Mouse (Mus musculus) forebrain, embryonic 15.5 days (tissue): ENCODE results near the gene Npas3. TPM values are rescaled to one million over a fixed set of nuclear protein-coding genes. Genes with fewer than 3 reads are reported as not detected.
A peak's percentile ranks its signal among the peaks of the same experiment; 100 is the strongest.
"Not testable (repeated sequence)": the region's sequence is repeated elsewhere in the genome, so short reads cannot be mapped to it uniquely, and the experiment has no call there.

ENCODE experiments used
- ATAC-seq: fragments of 200-750 bp; cut with Nextera tagmentation; replicated peaks from 2 replicates; pipeline ENCODE4 v1.8.0; 2017; ENCODE audit warnings: mild to moderate bottlenecking, moderate TSS enrichment, moderate library complexity
- H3K27ac ChIP-seq: fragments of 300-500 bp; sonication (generic); replicated peaks from 2 replicates; pipeline ENCODE4 v1.5.1; 2015; ENCODE audit warnings: mild to moderate bottlenecking, inconsistent platforms
- H3K27me3 ChIP-seq: fragments of 300-500 bp; sonication (generic); 2 replicates; pipeline ENCODE4 v1.6.1; 2015; ENCODE audit warnings: inconsistent platforms
- H3K36me3 ChIP-seq: fragments of 300-500 bp; sonication (generic); 2 replicates; pipeline ENCODE4 v1.6.1; 2015; ENCODE audit warnings: mild to moderate bottlenecking, inconsistent platforms
- H3K4me1 ChIP-seq: fragments of 300-500 bp; sonication (generic); 2 replicates; pipeline ENCODE4 v1.6.1; 2015; ENCODE audit warnings: inconsistent platforms
- H3K4me2 ChIP-seq: fragments of 300-500 bp; sonication (generic); replicated peaks from 2 replicates; pipeline ENCODE4 v1.6.1; 2015; ENCODE audit warnings: mild to moderate bottlenecking, inconsistent platforms
- H3K4me3 ChIP-seq: fragments of 300-500 bp; sonication (generic); 2 replicates; pipeline ENCODE4 v1.5.1; 2015; ENCODE audit warnings: mild to moderate bottlenecking, inconsistent platforms
- H3K9ac ChIP-seq: fragments of 300-500 bp; sonication (generic); replicated peaks from 2 replicates; pipeline ENCODE4 v1.6.1; 2015; ENCODE audit warnings: mild to moderate bottlenecking, inconsistent platforms
- H3K9me3 ChIP-seq: fragments of 300-500 bp; sonication (generic); 2 replicates; pipeline ENCODE4 v1.6.1; 2016; ENCODE audit warnings: inconsistent platforms
- WGBS: fragments of 180-500 bp; shearing (Covaris S2); methylation state at CpG from one replicate; pipeline ENCODE4 v1.1.7; 2015; ENCODE audit warnings: mixed read lengths; 5-methylcytosine and 5-hydroxymethylcytosine counted together
- polyA plus RNA-seq: library from polyadenylated mRNA; unstranded; fragments of >200 nt; fragmentation: Nextera tagmentation; extraction: Ambion mirVana; gene quantifications from 2 replicates; pipeline ENCODE4 v1.2.1, GENCODE M21; 2015

Gene Npas3
- polyA plus RNA-seq, 1 experiment from 2014 or later: 18.3 TPM

DNA sequence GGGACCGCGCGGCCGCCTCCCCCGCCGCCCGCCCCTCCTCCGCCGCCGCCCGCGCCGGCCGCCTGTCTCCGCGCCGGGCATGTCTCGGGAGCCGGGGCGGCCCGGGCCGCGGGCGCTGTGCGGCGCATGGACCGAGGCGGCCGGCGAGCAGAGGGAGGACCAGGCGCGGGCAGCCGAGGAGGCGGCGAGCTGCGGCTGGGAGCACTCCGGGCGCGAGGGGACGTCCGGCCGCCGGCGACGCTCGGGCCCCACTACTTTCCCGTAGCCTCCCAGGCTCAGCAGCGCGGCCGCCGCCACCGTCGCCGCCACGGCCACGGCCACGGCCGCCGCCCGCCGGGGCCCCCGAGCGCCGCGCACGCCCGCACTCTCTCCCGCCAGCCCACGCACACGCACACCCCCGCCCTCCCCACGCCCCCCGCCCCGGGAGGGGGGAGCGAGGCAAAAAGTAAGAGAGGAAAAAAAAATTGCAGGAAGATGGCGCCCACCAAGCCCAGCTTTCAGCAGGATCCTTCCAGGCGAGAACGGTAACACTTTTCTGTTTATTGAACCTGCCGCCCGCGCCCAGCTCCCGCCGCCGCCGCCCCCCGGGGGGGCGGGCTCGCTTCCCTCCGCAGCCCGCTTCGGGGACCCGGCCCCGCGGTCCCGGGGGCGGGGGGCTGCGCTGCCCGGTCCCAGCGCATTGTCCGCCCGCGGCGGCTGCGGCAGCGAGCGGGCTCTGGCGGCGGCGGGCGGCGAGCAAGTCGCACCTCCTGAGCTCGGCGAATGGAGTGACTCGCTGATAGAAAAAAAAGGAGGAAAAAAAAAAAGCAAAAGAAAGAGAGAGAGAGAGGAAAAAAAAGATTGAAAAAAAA, 4.3 kb downstream of the Npas3 start:
- H3K9me3 ChIP-seq: no peaks in the 10 kb centered on the region
- peak overlapping the region; percentile 64 for H3K4me2 ChIP-seq
- under 1% methylated on average over 80 of the region's 115 CpGs for WGBS
- ATAC-seq: peak; percentile 33
- H3K27me3 ChIP-seq: peaks cover 6% of the 10 kb centered on the region; the same call in 1 of the 2 replicates
- H3K9ac ChIP-seq: peak overlapping the region; percentile 95
- no peaks in the 10 kb centered on the region for H3K36me3 ChIP-seq
- peak overlapping the region; percentile 96 for H3K27ac ChIP-seq
- peak overlapping the region; percentile 88 for H3K4me3 ChIP-seq
- H3K4me1 ChIP-seq: peaks cover 37% of the 10 kb centered on the region

DNA sequence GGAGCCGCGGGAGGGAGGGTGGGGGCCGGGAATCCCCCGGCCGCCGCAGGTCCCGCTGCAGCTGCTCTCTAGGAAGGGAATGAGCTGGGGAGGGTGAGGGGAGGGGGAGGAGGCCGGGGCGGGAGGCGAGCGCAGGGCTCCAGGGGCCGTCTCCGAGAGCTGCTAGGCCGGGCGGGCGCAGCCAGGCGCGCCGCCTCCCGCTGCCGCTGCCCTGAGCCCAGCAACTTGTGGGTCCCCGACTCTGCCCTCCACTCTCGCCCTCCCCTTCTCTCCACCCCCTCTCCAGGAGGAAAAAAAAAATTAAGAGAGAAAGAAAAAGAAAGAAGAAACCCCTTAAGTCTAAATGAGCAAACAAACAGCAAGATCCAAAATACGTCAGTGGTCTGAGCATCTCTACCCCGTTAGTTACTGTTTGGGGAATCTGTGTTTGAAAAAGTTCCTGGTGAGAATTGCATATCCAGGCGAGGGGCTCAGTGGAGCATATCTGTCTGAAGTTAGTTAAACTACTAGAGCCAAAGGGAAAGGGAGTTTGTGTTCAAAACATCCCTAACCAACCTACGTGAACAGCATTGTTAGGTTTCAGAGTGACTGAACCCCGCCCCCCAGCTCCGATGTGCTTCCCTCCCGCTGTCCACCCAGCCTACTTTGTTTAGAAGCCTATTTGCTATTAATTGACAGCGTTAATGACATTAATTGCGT, 5.1 kb downstream of the Npas3 start:
- Histone ChIP-seq H3K27me3 (peaks cover 6% of the 10 kb centered on the region; the same call in 1 of the 2 replicates), H3K36me3 (no peaks in the 10 kb centered on the region), H3K4me1 (peaks cover 36% of the 10 kb centered on the region), H3K27ac (peak overlapping the region; percentile 96), H3K4me3 (peak overlapping the region; percentile 88), H3K4me2 (peak overlapping the region; percentile 64), H3K9me3 (no peaks in the 10 kb centered on the region), H3K9ac (peak overlapping the region; percentile 95)
- peak; percentile 54 for ATAC-seq
- under 1% methylated on average over 28 of the region's 32 CpGs for WGBS

DNA sequence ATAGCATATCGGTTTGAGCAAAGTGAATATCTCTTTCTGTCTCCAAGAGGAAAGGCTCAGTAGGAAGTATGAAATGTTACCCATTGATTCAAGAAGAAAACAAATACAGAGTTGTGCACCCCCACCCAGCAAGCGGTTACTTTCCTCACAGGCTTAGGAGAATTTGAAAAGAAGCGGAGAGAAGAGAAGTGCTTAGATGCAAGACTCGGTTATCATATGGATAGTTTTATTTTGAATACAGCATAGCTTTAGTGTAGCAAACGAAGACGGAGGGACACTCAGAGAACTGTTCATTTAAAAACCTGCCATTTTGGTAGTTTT, 5.6 kb downstream of the Npas3 start:
- no peak for ATAC-seq
- Histone ChIP-seq H3K4me2 (peak overlapping the region; percentile 64), H3K4me3 (peak overlapping the region; percentile 88), H3K27ac (peak overlapping the region; percentile 96), H3K9ac (peak overlapping the region; percentile 95), H3K4me1 (peaks cover 31% of the 10 kb centered on the region), H3K9me3 (no peaks in the 10 kb centered on the region), H3K36me3 (no peaks in the 10 kb centered on the region), H3K27me3 (peaks cover 6% of the 10 kb centered on the region; the same call in 1 of the 2 replicates)
- WGBS: 2% methylated on average over 6 of the region's 6 CpGs

DNA sequence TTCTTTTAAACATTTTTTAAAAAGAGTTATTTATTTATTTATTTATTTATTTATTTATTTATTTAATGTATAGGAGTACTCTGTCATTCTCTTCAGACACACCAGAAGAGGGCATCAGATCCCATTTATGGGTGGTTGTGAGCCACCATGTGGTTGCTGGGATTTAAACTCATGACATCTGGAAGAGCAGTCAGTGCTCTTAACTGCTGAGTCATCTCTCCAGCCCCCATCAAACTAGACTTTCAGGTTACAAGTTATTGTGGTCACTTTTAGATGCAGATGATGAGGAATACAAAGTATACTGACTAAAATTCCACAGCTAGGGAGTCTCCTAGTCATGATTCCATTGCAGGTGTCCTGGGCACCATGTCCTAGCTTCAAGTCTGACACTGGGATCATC, 26.0 kb downstream of the Npas3 start:
- not testable (repeated sequence) for H3K4me3 ChIP-seq, ATAC-seq, H3K4me2 ChIP-seq, H3K9me3 ChIP-seq, H3K36me3 ChIP-seq, H3K9ac ChIP-seq, H3K27me3 ChIP-seq, H3K27ac ChIP-seq, H3K4me1 ChIP-seq

DNA sequence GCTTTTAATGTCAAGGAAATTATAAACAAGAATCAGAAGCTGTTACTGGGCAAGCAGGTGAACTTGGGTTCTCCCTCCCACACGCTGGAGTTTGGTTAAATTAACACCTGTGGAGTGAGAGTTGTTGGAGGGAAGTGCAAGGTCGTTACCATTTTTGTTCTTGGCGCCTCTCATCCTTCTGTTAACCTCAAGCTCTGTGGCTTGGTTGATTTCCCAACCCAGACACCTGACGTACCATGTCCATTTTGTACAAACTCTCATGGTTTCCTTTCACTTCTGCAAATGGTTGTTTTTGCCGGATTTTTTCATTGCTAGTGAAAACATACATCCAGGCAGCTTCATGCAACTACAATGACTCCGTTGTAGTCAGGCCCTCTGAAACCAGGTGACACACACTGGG, 28.9 kb downstream of the Npas3 start:
- Histone ChIP-seq H3K4me1 (no peaks in the 10 kb centered on the region), H3K9ac (no peak overlapping the region), H3K27me3 (no peaks in the 10 kb centered on the region), H3K9me3 (no peaks in the 10 kb centered on the region), H3K27ac (no peak overlapping the region), H3K4me3 (no peak overlapping the region), H3K36me3 (no peaks in the 10 kb centered on the region), H3K4me2 (no peak overlapping the region)
- ATAC-seq: no peak
- 81% methylated on average over 6 of the region's 6 CpGs for WGBS

DNA sequence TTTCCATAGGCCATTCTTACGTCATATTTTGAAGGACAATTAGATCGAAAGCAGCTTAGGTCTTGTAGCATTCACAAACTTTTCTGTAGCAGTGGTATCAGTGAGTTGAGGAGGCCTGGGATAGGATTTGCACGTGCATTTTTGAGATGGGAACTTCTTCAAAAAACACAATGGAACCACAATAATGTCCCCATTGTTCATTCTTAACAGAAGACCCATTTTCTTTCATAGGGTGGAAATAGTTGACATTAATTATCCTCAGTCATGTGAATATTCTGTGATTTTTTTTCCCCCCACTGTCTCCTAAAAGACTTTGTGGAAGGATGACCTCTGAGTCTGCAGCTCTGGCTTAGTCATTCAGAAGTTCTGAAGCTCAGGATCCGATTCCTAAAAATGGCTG, 41.9 kb downstream of the Npas3 start:
- H3K4me1 ChIP-seq: peaks cover 22% of the 10 kb centered on the region
- no peaks in the 10 kb centered on the region for H3K27me3 ChIP-seq
- no peak for ATAC-seq
- no peak overlapping the region for H3K27ac ChIP-seq
- no peak overlapping the region for H3K9ac ChIP-seq
- 71% methylated on average over 4 of the region's 4 CpGs for WGBS
- H3K4me2 ChIP-seq: no peak overlapping the region
- no peak overlapping the region for H3K4me3 ChIP-seq
- no peaks in the 10 kb centered on the region for H3K9me3 ChIP-seq
- no peaks in the 10 kb centered on the region for H3K36me3 ChIP-seq

DNA sequence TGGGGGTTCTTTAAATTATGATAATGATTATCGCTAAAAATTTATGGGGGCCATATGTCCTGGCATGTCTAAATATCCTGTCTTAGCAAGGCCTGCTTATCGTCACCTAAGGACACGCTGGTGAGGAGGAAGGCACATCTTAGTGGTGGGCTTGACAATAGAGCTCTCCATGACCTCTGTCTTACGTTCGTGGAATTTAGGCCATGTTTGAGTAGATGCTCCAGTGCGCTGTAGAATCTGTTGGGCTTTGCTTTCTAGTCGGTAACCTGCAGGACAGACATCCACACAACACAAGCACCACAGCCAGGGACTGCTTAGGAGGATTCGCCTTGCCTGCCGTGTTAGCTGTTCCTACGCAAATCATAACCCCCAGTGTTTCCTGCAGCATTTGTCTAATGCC, 42.4 kb downstream of the Npas3 start:
- Histone ChIP-seq H3K4me3 (no peak overlapping the region), H3K9me3 (no peaks in the 10 kb centered on the region), H3K4me2 (no peak overlapping the region), H3K27ac (no peak overlapping the region), H3K4me1 (peaks cover 24% of the 10 kb centered on the region), H3K27me3 (no peaks in the 10 kb centered on the region), H3K36me3 (no peaks in the 10 kb centered on the region), H3K9ac (no peak overlapping the region)
- WGBS: 88% methylated on average over 10 of the region's 10 CpGs
- no peak for ATAC-seq

DNA sequence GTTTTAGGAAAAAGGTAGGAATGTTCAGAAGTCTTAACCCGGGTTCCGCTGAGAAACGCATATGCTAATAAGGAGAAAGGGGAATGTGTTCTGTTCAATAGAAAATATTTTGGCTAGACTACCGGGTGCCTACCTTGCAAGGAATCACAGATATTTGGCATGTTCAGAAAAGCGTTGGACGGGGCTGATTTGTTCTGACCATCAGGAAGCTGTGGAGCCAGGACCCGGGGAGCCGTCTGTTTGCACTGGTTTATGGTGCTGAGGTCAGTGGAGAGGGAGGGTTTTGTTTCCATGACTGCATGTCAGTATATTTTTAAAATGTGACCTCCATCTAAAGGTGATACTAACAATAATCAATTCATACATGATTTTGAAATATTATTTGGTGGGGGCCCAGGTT, 43.5 kb downstream of the Npas3 start:
- Histone ChIP-seq H3K4me2 (peak overlapping the region; percentile 25; the same call in 1 of the 2 replicates), H3K27me3 (no peaks in the 10 kb centered on the region), H3K4me3 (no peak overlapping the region), H3K4me1 (peaks cover 25% of the 10 kb centered on the region), H3K27ac (peak overlapping the region; percentile 70), H3K9ac (no peak overlapping the region), H3K36me3 (no peaks in the 10 kb centered on the region), H3K9me3 (no peaks in the 10 kb centered on the region)
- peak; percentile 61; the same call in 1 of the 2 replicates for ATAC-seq
- 20% methylated on average over 8 of the region's 8 CpGs for WGBS

DNA sequence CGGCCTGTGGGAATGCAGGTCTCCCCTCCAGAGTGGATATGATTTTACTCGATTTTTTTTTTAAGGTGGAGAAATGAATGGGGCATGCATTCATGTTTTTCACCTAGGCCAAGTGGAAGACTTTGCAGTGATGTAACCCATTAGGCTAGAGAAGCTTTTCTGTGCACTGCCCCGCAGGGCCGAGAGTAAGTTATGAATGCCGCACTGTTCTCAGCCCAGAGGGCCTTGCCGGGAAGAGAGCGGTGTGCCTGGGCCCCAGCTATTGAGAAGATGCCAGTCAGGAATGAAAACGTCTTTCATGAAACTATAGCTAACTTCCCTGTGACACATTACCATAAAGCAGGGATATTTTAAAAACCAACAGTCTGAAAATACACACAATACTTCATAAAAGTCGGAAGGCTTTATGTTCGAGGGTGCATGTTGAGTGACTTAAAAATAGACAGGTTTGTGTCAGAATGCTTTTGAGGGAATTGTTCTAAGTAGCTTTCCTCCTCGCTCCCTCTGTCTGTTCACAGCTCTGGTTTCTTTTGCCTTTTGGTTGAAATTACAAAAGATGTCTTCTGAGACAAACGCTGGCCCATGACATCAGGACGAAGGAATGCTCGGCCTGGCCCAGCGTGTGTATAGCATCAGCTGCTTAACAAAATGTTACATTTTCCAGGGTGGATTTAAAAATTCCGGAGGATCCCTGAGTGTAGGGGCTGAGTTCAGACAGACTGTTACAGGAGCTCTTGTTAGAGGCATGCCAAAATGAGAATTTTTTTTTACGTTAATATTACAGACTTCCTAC, 44.2 kb downstream of the Npas3 start:
- Histone ChIP-seq H3K9ac (no peak overlapping the region), H3K4me3 (no peak overlapping the region), H3K27ac (peak overlapping the region; percentile 70), H3K36me3 (no peaks in the 10 kb centered on the region), H3K27me3 (no peaks in the 10 kb centered on the region), H3K9me3 (no peaks in the 10 kb centered on the region), H3K4me2 (peak overlapping the region; percentile 25; the same call in 1 of the 2 replicates), H3K4me1 (peaks cover 26% of the 10 kb centered on the region)
- 8% methylated on average over 17 of the region's 17 CpGs for WGBS
- ATAC-seq: peak; percentile 92

DNA sequence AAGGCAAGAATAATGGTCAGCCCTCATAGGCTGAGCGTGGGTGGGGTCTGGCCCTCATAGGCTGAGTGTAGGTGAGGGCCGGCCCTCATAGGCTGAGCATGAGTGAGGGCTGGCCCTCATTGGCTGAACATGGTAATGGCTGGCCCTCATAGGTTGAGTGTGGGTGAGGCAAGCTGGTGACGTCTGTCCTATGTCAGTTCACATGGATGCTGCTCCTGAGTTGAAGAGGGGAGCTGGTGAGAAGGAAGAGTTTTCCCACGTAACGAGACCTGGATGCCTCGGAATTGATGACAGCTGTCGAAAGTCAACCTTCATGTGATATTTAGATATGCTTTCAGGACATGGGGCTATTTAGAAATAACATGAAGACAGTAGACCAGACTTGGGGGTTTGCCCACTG, 45.5 kb downstream of the Npas3 start:
- Histone ChIP-seq H3K4me3 (no peak overlapping the region), H3K9me3 (no peaks in the 10 kb centered on the region), H3K4me2 (no peak overlapping the region), H3K27ac (no peak overlapping the region), H3K9ac (no peak overlapping the region), H3K36me3 (no peaks in the 10 kb centered on the region), H3K27me3 (no peaks in the 10 kb centered on the region), H3K4me1 (peaks cover 39% of the 10 kb centered on the region)
- 90% methylated on average over 7 of the region's 7 CpGs for WGBS
- ATAC-seq: no peak

DNA sequence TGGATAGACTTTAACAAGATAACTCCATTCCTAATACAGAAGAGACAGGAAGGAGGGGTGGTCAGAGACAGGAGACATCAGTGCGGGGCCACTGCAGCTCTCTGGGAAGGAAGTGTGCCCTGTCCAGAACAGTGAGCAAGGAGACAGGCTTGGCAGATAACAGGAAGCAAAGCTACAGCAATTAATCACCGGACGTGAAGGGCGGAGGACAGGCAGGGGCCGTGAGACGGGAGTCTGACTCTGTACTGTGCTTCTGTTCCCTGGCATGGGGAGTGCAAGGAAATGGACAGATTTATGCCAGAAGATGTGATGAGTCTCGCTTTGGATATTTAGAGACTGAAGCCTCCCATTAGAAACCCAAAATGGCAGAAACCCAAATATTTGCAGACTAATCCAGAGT, 47.3 kb downstream of the Npas3 start:
- Histone ChIP-seq H3K27ac (no peak overlapping the region), H3K4me1 (peaks cover 40% of the 10 kb centered on the region), H3K4me2 (no peak overlapping the region), H3K36me3 (no peaks in the 10 kb centered on the region), H3K27me3 (no peaks in the 10 kb centered on the region), H3K9ac (no peak overlapping the region), H3K9me3 (no peaks in the 10 kb centered on the region), H3K4me3 (no peak overlapping the region)
- ATAC-seq: no peak
- WGBS: 54% methylated on average over 7 of the region's 7 CpGs
